Mouse (Mus musculus) gastrocnemius, postnatal 4 days (tissue): ENCODE results near the gene Tmem270. TPM values are rescaled to one million over a fixed set of nuclear protein-coding genes. Genes with fewer than 3 reads are reported as not detected.

Source experiments
- DNase-seq, 2 experiments: peaks; one replicate each; pipeline ENCODE4 v3.0.0; 2021 to 2022; ENCODE audit warnings: low spot score in 2 of 2, mixed read lengths in 2 of 2
- total RNA-seq, 2 experiments: library from RNA; stranded (reverse); gene quantifications; 2 replicates each; pipeline ENCODE4 v1.2.3; 2021

Tmem270 gene
- total RNA-seq, 2 experiments from 2014 or later, result not detected

- DNase-seq, result peak; percentile 61 to 84
Measured at GRCm38 (mm10) chr5:134932179-134932902, 25.8 kb upstream of the Tmem270 start, which contains the start of gene Mettl27. Gene Mettl27, plus strand, starts transcription at chr5:134932368.

- DNase-seq, result no peak
Measured at GRCm38 (mm10) chr5:134929988-134930387, 23.5 kb upstream of the Tmem270 start.

- no peak for DNase-seq
Measured at GRCm38 (mm10) chr5:134926726-134927125, 20.2 kb upstream of the Tmem270 start.

GRCm38 (mm10) chr5:134923141-134923540 lies 16.6 kb upstream of the Tmem270 start:
- no peak for DNase-seq

- DNase-seq, result no peak
Measured at GRCm38 (mm10) chr5:134921106-134921505, 14.6 kb upstream of the Tmem270 start.

- DNase-seq, result no peak
Measured at GRCm38 (mm10) chr5:134920106-134920687, 13.7 kb upstream of the Tmem270 start.

GRCm38 (mm10) chr5:134919097-134919496 lies 12.6 kb upstream of the Tmem270 start:
- no peak for DNase-seq

GRCm38 (mm10) chr5:134918071-134918832 lies 11.7 kb upstream of the Tmem270 start:
- DNase-seq, result peak in 1 of 2 experiments; percentile 58

GRCm38 (mm10) chr5:134915311-134915710 lies 8.8 kb upstream of the Tmem270 start, which contains the start of gene Cldn13:
Gene Cldn13, minus strand, starts transcription at chr5:134915526.
- no peak for DNase-seq

- no peak for DNase-seq
Measured at GRCm38 (mm10) chr5:134914510-134914909, 8.0 kb upstream of the Tmem270 start.

GRCm38 (mm10) chr5:134913753-134914152 lies 7.2 kb upstream of the Tmem270 start:
- no peak for DNase-seq

GRCm38 (mm10) chr5:134913352-134913751 lies 6.8 kb upstream of the Tmem270 start:
- DNase-seq, result no peak

- DNase-seq, result no peak
Measured at GRCm38 (mm10) chr5:134911901-134912300, 5.4 kb upstream of the Tmem270 start.

- DNase-seq, result peak; percentile 88 to 93
Measured at GRCm38 (mm10) chr5:134907135-134907534, 602 bp upstream of the Tmem270 start.

GRCm38 (mm10) chr5:134901644-134902027 lies 4.9 kb downstream of the Tmem270 start:
- no peak for DNase-seq

- DNase-seq, result peak in 1 of 2 experiments; percentile 27
Measured at GRCm38 (mm10) chr5:134901012-134901643, 5.4 kb downstream of the Tmem270 start.

- no peak for DNase-seq
Measured at GRCm38 (mm10) chr5:134897596-134897995, 8.9 kb downstream of the Tmem270 start.

- DNase-seq, result peak in 1 of 2 experiments; percentile 39
Measured at GRCm38 (mm10) chr5:134896965-134897364, 9.6 kb downstream of the Tmem270 start.

- DNase-seq, result peak in 1 of 2 experiments; percentile 59
Measured at GRCm38 (mm10) chr5:134895291-134895690, 11.2 kb downstream of the Tmem270 start.

- no peak for DNase-seq
Measured at GRCm38 (mm10) chr5:134892717-134893116, 13.8 kb downstream of the Tmem270 start.

- no peak for DNase-seq
Measured at GRCm38 (mm10) chr5:134891552-134891951, 15.0 kb downstream of the Tmem270 start.
